Mouse (Mus musculus) central nervous system, embryonic 18 days (tissue): ENCODE results near the gene Siglecf. TPM values are rescaled to one million over a fixed set of nuclear protein-coding genes. Genes with fewer than 3 reads are reported as not detected.

Source experiments
- polyA plus RNA-seq: library from polyadenylated mRNA; depleted of rRNA; stranded (reverse); fragments of >200 nt; gene quantifications from 2 replicates; pipeline ENCODE4 v1.2.3, GENCODE M21; 2012; rRNA removed

The Siglecf gene
- polyA plus RNA-seq = 0.08 and 0.11 TPM in 2 replicates

GRCm38 (mm10) chr7:43351154-43351553 lies at the start of gene Siglecf:
Siglecf (plus strand) TSS chr7:43351341.

GRCm38 (mm10) chr7:43313013-43313428 lies 38.1 kb upstream of the Siglecf start, which contains the start of gene Zfp715:
Zfp715 (minus strand) TSS chr7:43313294.

GRCm38 (mm10) chr7:43408131-43408553 lies 57.0 kb downstream of the Siglecf start, which contains the start of gene Siglecg:
Siglecg (plus strand) TSS chr7:43408204.

Other genes starting within 250 kb of the Siglecf start
- not detected in 2 replicates for gene Zfp936, start 237.1 kb upstream of the Siglecf start, polyA plus RNA-seq
- 21.3 and 23.2 TPM in 2 replicates for gene Zfp715, start 38.0 kb upstream of the Siglecf start, polyA plus RNA-seq
- gene Siglecg, start 56.9 kb downstream of the Siglecf start, polyA plus RNA-seq = 0.03 and 0.21 TPM in 2 replicates
- gene Lim2, start 76.3 kb downstream of the Siglecf start, polyA plus RNA-seq = not detected in 2 replicates
- 0.08 TPM in 1 of 2 replicates, not detected in the other for gene Nkg7, start 85.7 kb downstream of the Siglecf start, polyA plus RNA-seq
- not detected in 2 replicates for gene Cldnd2, start 89.4 kb downstream of the Siglecf start, polyA plus RNA-seq
- gene Etfb, start 92.7 kb downstream of the Siglecf start, polyA plus RNA-seq = 67.2 and 78.6 TPM in 2 replicates
- gene Gm45233, start 92.8 kb downstream of the Siglecf start, polyA plus RNA-seq = 1.2 and 1.4 TPM in 2 replicates
- 7.7 and 9.7 TPM in 2 replicates for gene Vsig10l, start 111.8 kb downstream of the Siglecf start, polyA plus RNA-seq
- gene Iglon5, start 138.7 kb downstream of the Siglecf start, polyA plus RNA-seq = 67.3 and 80.8 TPM in 2 replicates
- gene 4931406B18Rik, start 154.6 kb downstream of the Siglecf start, polyA plus RNA-seq = not detected in 2 replicates
- gene Cd33, start 193.1 kb downstream of the Siglecf start, polyA plus RNA-seq = 0.93 and 1.6 TPM in 2 replicates
- 13.1 and 13.3 TPM in 2 replicates for gene Zfp658, start 210.9 kb downstream of the Siglecf start, polyA plus RNA-seq
- gene Zfp719, start 228.3 kb downstream of the Siglecf start, polyA plus RNA-seq = 8.7 and 9.2 TPM in 2 replicates